Mouse (Mus musculus) hindbrain, embryonic 16.5 days (tissue): ENCODE measurements at regions not wholly inside any gene's neighbourhood (a gene's known extent, or its start where the extent isn't known, plus 50 kb on each side); places are given as distances from the start of the nearest gene placed in this dataset.
A peak's percentile ranks its signal among the peaks of the same experiment; 100 is the strongest.

Experiments used
- ATAC-seq: fragments of 200-750 bp; cut with Nextera tagmentation; 2 replicates; pipeline ENCODE4 v1.8.0; 2017; ENCODE audit warnings: moderate TSS enrichment, moderate library complexity
- H3K27ac ChIP-seq: fragments of 300-500 bp; sonication (generic); 2 replicates; pipeline ENCODE4 v1.5.1; 2014; ENCODE audit warnings: low read depth, mild to moderate bottlenecking, control low read depth, low read length, moderate library complexity
- H3K27me3 ChIP-seq: fragments of 300-500 bp; sonication (generic); replicated peaks from 2 replicates; pipeline ENCODE4 v1.6.1; 2014; ENCODE audit warnings: low read length; ENCODE audit not compliant: control insufficient read depth, insufficient read depth
- H3K36me3 ChIP-seq: fragments of 300-500 bp; sonication (generic); 2 replicates; pipeline ENCODE4 v1.6.1; 2014; ENCODE audit warnings: mild to moderate bottlenecking, low read length, moderate library complexity, mixed read lengths; ENCODE audit not compliant: control insufficient read depth, insufficient read depth
- H3K4me1 ChIP-seq: fragments of 300-500 bp; sonication (generic); 2 replicates; pipeline ENCODE4 v1.6.1; 2014; ENCODE audit warnings: low read depth, low read length; ENCODE audit not compliant: control insufficient read depth, insufficient read depth
- H3K4me2 ChIP-seq: fragments of 300-500 bp; sonication (generic); 2 replicates; pipeline ENCODE4 v1.6.1; 2014; ENCODE audit warnings: mild to moderate bottlenecking, low read length, control low read depth, moderate library complexity
- H3K4me3 ChIP-seq: fragments of 300-500 bp; sonication (generic); 2 replicates; pipeline ENCODE4 v1.5.1; 2014; ENCODE audit warnings: mild to moderate bottlenecking, low read length, control low read depth, moderate library complexity
- H3K9ac ChIP-seq: fragments of 300-500 bp; sonication (generic); 2 replicates; pipeline ENCODE4 v1.6.1; 2014; ENCODE audit warnings: low read depth, mild to moderate bottlenecking, control low read depth, low read length, moderate library complexity
- H3K9me3 ChIP-seq: fragments of 300-500 bp; sonication (generic); 2 replicates; pipeline ENCODE4 v1.6.1; 2014; ENCODE audit warnings: mild to moderate bottlenecking, low read length, moderate library complexity; ENCODE audit not compliant: control insufficient read depth
- WGBS: fragments of 180-500 bp; shearing (Covaris S2); extraction: QIAGEN DNeasy Blood & Tissue Kit; methylation state at CpG from one replicate; pipeline ENCODE4 v1.1.7; 2014; 5-methylcytosine and 5-hydroxymethylcytosine counted together

- no peak overlapping the region for H3K9ac ChIP-seq
- ATAC-seq, result peak; percentile 68
- no peaks in the 10 kb centered on the region for H3K4me1 ChIP-seq
- H3K36me3 ChIP-seq, result no peaks in the 10 kb centered on the region
- H3K27ac ChIP-seq, result no peak overlapping the region
- no peaks in the 10 kb centered on the region for H3K9me3 ChIP-seq
- H3K27me3 ChIP-seq, result no peaks in the 10 kb centered on the region
- no peak overlapping the region for H3K4me3 ChIP-seq
- H3K4me2 ChIP-seq, result no peak overlapping the region
- 50% methylated on average over 1 of the region's 1 CpGs for WGBS
These were observed 361.0 kb downstream of the Tmem135 start for GRCm38 (mm10) chr7:89042977-89043376.

- H3K36me3 ChIP-seq, result no peaks in the 10 kb centered on the region
- H3K4me3 ChIP-seq, result no peak overlapping the region
- no peak overlapping the region for H3K27ac ChIP-seq
- no peak for ATAC-seq
- no peak overlapping the region for H3K4me2 ChIP-seq
- no peaks in the 10 kb centered on the region for H3K4me1 ChIP-seq
- no peaks in the 10 kb centered on the region for H3K9me3 ChIP-seq
- WGBS, result 88% methylated on average over 5 of the region's 5 CpGs
- H3K9ac ChIP-seq, result no peak overlapping the region
- H3K27me3 ChIP-seq, result no peaks in the 10 kb centered on the region
These were observed 362.7 kb downstream of the Tmem135 start for GRCm38 (mm10) chr7:89041287-89041686.

- Histone ChIP-seq H3K9me3 (no peaks in the 10 kb centered on the region), H3K27me3 (no peaks in the 10 kb centered on the region), H3K4me1 (no peaks in the 10 kb centered on the region), H3K36me3 (no peaks in the 10 kb centered on the region), H3K27ac (no peak overlapping the region), H3K4me2 (no peak overlapping the region), H3K9ac (no peak overlapping the region), H3K4me3 (no peak overlapping the region)
- WGBS, result 24% methylated on average over 6 of the region's 6 CpGs
- ATAC-seq, result no peak
These were observed 363.9 kb downstream of the Tmem135 start for GRCm38 (mm10) chr7:89040139-89040538.

- Histone ChIP-seq H3K4me3 (no peak overlapping the region), H3K4me2 (no peak overlapping the region), H3K27me3 (no peaks in the 10 kb centered on the region), H3K27ac (no peak overlapping the region), H3K9ac (no peak overlapping the region), H3K36me3 (no peaks in the 10 kb centered on the region), H3K9me3 (no peaks in the 10 kb centered on the region), H3K4me1 (no peaks in the 10 kb centered on the region)
- ATAC-seq, result no peak
- WGBS, result 52% methylated on average over 2 of the region's 2 CpGs
These were observed 368.7 kb downstream of the Tmem135 start for GRCm38 (mm10) chr7:89035138-89035996.

GRCm38 (mm10) chr7:89023230-89024030 lies 380.6 kb downstream of the Tmem135 start:
- H3K9me3 ChIP-seq, result no peaks in the 10 kb centered on the region
- H3K4me2 ChIP-seq, result no peak overlapping the region
- no peak overlapping the region for H3K4me3 ChIP-seq
- H3K27ac ChIP-seq, result no peak overlapping the region
- 84% methylated on average over 3 of the region's 3 CpGs for WGBS
- ATAC-seq, result no peak
- H3K36me3 ChIP-seq, result no peaks in the 10 kb centered on the region
- H3K27me3 ChIP-seq, result no peaks in the 10 kb centered on the region
- no peaks in the 10 kb centered on the region for H3K4me1 ChIP-seq
- H3K9ac ChIP-seq, result no peak overlapping the region

GRCm38 (mm10) chr7:88998815-88999392 lies 405.1 kb downstream of the Tmem135 start:
- no peaks in the 10 kb centered on the region for H3K27me3 ChIP-seq
- H3K9me3 ChIP-seq, result no peaks in the 10 kb centered on the region
- WGBS, result 54% methylated on average over 4 of the region's 4 CpGs
- no peaks in the 10 kb centered on the region for H3K4me1 ChIP-seq
- no peak overlapping the region for H3K27ac ChIP-seq
- peak; percentile 81 for ATAC-seq
- H3K4me3 ChIP-seq, result no peak overlapping the region
- H3K4me2 ChIP-seq, result no peak overlapping the region
- H3K36me3 ChIP-seq, result no peaks in the 10 kb centered on the region
- no peak overlapping the region for H3K9ac ChIP-seq

- no peaks in the 10 kb centered on the region for H3K4me1 ChIP-seq
- no peak overlapping the region for H3K9ac ChIP-seq
- no peak overlapping the region for H3K27ac ChIP-seq
- 90% methylated on average over 3 of the region's 3 CpGs for WGBS
- H3K36me3 ChIP-seq, result no peaks in the 10 kb centered on the region
- H3K9me3 ChIP-seq, result no peaks in the 10 kb centered on the region
- ATAC-seq, result no peak
- no peak overlapping the region for H3K4me2 ChIP-seq
- H3K4me3 ChIP-seq, result no peak overlapping the region
- no peaks in the 10 kb centered on the region for H3K27me3 ChIP-seq
These were observed 406.1 kb downstream of the Tmem135 start for GRCm38 (mm10) chr7:88997815-88998477.

- no peaks in the 10 kb centered on the region for H3K36me3 ChIP-seq
- 70% methylated on average over 4 of the region's 4 CpGs for WGBS
- H3K27ac ChIP-seq, result no peak overlapping the region
- no peaks in the 10 kb centered on the region for H3K27me3 ChIP-seq
- no peak overlapping the region for H3K9ac ChIP-seq
- no peak for ATAC-seq
- no peaks in the 10 kb centered on the region for H3K9me3 ChIP-seq
- H3K4me2 ChIP-seq, result no peak overlapping the region
- H3K4me3 ChIP-seq, result no peak overlapping the region
- H3K4me1 ChIP-seq, result no peaks in the 10 kb centered on the region
These were observed 429.6 kb downstream of the Tmem135 start for GRCm38 (mm10) chr7:88974436-88974835.

- ATAC-seq, result no peak
These were observed 443.2 kb downstream of the Tmem135 start for GRCm38 (mm10) chr7:88960841-88961240.

More at GRCm38 (mm10) chr7:88960841-88961240, 443.2 kb downstream of the Tmem135 start:
- Histone ChIP-seq H3K27ac (no peak overlapping the region), H3K36me3 (no peaks in the 10 kb centered on the region), H3K4me3 (no peak overlapping the region), H3K9ac (no peak overlapping the region), H3K9me3 (no peaks in the 10 kb centered on the region), H3K4me1 (no peaks in the 10 kb centered on the region), H3K27me3 (no peaks in the 10 kb centered on the region), H3K4me2 (no peak overlapping the region)
